Mouse (Mus musculus): Measurements from ENCODE around the gene Ube2o.

Ube2o gene

DNA sequence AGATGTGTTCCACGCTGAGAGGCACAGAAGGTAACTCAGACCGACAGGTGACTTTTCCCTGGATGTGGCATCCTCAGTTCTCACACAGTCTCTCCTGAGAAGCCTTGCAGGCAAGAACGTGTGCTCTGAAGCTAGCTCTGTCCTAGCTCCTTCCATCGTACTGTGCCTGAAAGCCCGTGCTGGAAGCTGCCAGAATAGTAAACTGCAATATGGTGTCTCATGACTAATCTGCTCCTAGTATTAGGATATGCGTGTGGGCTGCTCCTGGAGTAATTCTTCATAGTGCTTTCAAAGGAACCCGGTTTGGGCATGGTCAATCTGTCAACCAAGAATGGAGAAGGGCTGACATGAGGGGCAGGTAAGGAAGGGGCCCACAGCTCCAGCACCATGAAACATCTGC lies 10.4 kb downstream of the Ube2o start:
- TF ChIP-seq CTCF (conservative IDR thresholded peaks at IDR 0.05; ENCODE audit: low read length) (no peak), POU5F1 (IDR thresholded peaks at IDR 0.05; ENCODE audit: borderline replicate concordance, low read length) (no peak), NANOG (IDR thresholded peaks at IDR 0.05; ENCODE audit: borderline replicate concordance, low read length) (no peak)
- Histone ChIP-seq H3K9me3 (ENCODE audit: low read length) (no peaks in the 10 kb centered on the region), H3K4me3 (replicated peaks; ENCODE audit: low read length) (no peak overlapping the region), H3K4me1 (replicated peaks; ENCODE audit: low read depth, low read length) (peaks cover 84% of the 10 kb centered on the region), H3K36me3 (ENCODE audit: insufficient read depth, low read length) (peaks cover 37% of the 10 kb centered on the region), H3K27me3 (ENCODE audit: insufficient read depth, low read length) (no peaks in the 10 kb centered on the region)

DNA sequence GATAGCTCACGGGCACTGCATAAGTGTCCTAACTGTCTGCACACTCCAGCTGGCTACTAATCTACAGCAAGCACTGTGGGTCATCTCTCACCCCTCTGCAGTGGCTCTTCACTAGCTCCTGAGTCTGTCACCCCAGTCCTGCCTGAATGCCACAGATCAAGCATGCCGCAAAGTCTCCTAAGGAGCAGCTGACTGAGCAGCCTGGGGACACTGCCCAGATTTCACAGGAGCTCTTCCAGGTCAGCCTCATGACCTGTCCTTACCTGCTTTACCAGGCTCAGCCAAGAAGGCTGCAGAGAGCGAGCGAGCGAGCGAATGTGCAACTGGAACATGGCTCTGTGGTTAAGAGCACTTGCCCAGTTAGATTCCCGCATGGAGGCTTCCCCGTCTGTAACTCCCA lies 13.7 kb downstream of the Ube2o start:
- H3K36me3 ChIP-seq (ENCODE audit: insufficient read depth, low read length), result peaks cover 45% of the 10 kb centered on the region
- peaks cover 66% of the 10 kb centered on the region for H3K4me1 ChIP-seq (replicated peaks; ENCODE audit: low read depth, low read length)
- no peaks in the 10 kb centered on the region for H3K27me3 ChIP-seq (ENCODE audit: insufficient read depth, low read length)
- TF ChIP-seq CTCF (conservative IDR thresholded peaks at IDR 0.05; ENCODE audit: low read length), result no peak
- no peak for TF ChIP-seq POU5F1 (IDR thresholded peaks at IDR 0.05; ENCODE audit: borderline replicate concordance, low read length)
- TF ChIP-seq NANOG (IDR thresholded peaks at IDR 0.05; ENCODE audit: borderline replicate concordance, low read length), result no peak
- H3K9me3 ChIP-seq (ENCODE audit: low read length), result no peaks in the 10 kb centered on the region
- no peak overlapping the region for H3K4me3 ChIP-seq (replicated peaks; ENCODE audit: low read length)

DNA sequence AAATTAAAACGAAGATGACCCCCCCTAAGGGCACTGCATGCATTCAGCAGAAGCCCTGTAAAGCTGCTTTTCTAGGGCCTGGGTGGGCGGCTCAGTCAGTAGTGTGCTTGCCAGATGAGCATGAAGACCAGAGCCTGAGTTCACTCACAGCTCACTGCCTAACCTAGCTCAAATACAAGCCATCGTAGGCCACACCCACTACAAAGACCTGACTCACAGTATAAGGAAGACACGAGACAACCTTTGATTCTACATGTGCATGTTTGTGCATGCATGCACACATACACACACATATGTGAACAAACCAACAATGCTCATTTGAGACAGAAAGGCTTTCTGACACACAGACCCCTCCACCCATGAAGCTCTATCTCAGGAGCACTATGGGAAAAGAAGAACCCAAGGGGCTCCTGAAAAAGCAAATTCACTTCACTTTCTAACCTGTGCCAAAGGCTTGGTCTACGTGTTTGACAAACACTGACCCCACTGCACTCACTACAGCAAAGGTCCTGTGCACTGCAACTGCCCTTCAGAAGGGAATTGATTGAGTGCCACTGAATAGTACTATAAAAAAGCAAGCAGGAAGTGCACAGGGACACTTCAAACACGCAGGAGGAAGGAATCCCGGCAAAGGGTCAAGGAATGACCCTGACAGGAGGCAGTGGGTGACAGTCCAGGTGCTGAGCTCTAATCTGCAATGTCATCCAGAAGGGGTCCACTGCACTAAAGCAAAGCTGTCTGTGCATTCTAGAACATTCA lies 15.8 kb downstream of the Ube2o start:
- peaks cover 50% of the 10 kb centered on the region for H3K4me1 ChIP-seq (replicated peaks; ENCODE audit: low read depth, low read length)
- H3K27me3 ChIP-seq (ENCODE audit: insufficient read depth, low read length), result no peaks in the 10 kb centered on the region
- H3K9me3 ChIP-seq (ENCODE audit: low read length), result no peaks in the 10 kb centered on the region
- peaks cover 25% of the 10 kb centered on the region; the same call in 1 of the 2 replicates for H3K36me3 ChIP-seq (ENCODE audit: insufficient read depth, low read length)
- TF ChIP-seq CTCF (conservative IDR thresholded peaks at IDR 0.05; ENCODE audit: low read length) (no peak), POU5F1 (IDR thresholded peaks at IDR 0.05; ENCODE audit: borderline replicate concordance, low read length) (no peak), NANOG (IDR thresholded peaks at IDR 0.05; ENCODE audit: borderline replicate concordance, low read length) (no peak)
- no peak overlapping the region for H3K4me3 ChIP-seq (replicated peaks; ENCODE audit: low read length)

DNA sequence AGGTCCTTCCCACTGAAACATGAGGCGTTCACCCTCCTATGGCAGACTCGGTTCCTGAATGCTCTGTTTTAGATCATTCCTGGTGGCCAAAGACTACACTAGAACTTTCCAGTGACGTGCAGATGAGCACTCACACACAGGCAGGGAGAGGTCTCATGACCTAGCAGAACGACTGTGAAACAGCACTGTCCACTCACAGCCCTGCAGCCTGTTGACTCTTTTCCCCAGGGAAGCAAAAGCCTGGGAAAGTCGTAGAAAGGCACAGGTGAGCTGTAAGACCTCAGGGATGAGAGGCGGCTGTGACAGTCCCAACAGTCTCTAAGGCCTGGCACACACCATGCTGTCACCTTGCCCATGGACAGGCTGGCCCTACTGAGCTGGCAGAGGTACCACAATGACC lies 24.9 kb downstream of the Ube2o start:
- H3K36me3 ChIP-seq (ENCODE audit: insufficient read depth, low read length), result peaks cover 11% of the 10 kb centered on the region; the same call in 1 of the 2 replicates
- no peaks in the 10 kb centered on the region for H3K9me3 ChIP-seq (ENCODE audit: low read length)
- no peaks in the 10 kb centered on the region for H3K27me3 ChIP-seq (ENCODE audit: insufficient read depth, low read length)
- TF ChIP-seq CTCF (conservative IDR thresholded peaks at IDR 0.05; ENCODE audit: low read length) (no peak), POU5F1 (IDR thresholded peaks at IDR 0.05; ENCODE audit: borderline replicate concordance, low read length) (no peak), NANOG (IDR thresholded peaks at IDR 0.05; ENCODE audit: borderline replicate concordance, low read length) (no peak)
- H3K4me3 ChIP-seq (replicated peaks; ENCODE audit: low read length), result no peak overlapping the region
- H3K4me1 ChIP-seq (replicated peaks; ENCODE audit: low read depth, low read length), result peaks cover 41% of the 10 kb centered on the region

DNA sequence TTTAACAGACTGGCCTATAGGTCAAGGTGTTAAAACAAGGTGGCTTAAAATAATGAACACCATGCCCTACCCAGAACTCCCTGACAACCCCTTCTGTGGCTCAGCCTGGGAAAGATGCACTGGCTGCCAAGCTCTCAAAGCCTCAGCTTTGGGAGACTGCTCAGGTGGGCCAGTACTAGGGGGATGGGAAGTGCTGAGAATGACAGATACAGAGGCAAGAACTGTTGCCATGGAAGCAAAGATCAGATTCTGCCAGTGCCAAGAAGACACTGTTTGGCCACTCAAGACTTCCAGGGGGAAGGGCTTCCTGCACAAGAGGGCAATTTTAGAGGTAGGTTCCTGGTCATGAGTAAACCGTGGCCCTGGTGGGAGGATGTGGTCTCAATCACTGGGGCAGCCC lies 25.7 kb downstream of the Ube2o start:
- Histone ChIP-seq H3K4me1 (replicated peaks; ENCODE audit: low read depth, low read length) (peaks cover 49% of the 10 kb centered on the region), H3K4me3 (replicated peaks; ENCODE audit: low read length) (no peak overlapping the region), H3K9me3 (ENCODE audit: low read length) (no peaks in the 10 kb centered on the region), H3K27me3 (ENCODE audit: insufficient read depth, low read length) (no peaks in the 10 kb centered on the region), H3K36me3 (ENCODE audit: insufficient read depth, low read length) (peaks cover 15% of the 10 kb centered on the region; the same call in 1 of the 2 replicates)
- TF ChIP-seq CTCF (conservative IDR thresholded peaks at IDR 0.05; ENCODE audit: low read length) (no peak), NANOG (IDR thresholded peaks at IDR 0.05; ENCODE audit: borderline replicate concordance, low read length) (no peak), POU5F1 (IDR thresholded peaks at IDR 0.05; ENCODE audit: borderline replicate concordance, low read length) (no peak)

DNA sequence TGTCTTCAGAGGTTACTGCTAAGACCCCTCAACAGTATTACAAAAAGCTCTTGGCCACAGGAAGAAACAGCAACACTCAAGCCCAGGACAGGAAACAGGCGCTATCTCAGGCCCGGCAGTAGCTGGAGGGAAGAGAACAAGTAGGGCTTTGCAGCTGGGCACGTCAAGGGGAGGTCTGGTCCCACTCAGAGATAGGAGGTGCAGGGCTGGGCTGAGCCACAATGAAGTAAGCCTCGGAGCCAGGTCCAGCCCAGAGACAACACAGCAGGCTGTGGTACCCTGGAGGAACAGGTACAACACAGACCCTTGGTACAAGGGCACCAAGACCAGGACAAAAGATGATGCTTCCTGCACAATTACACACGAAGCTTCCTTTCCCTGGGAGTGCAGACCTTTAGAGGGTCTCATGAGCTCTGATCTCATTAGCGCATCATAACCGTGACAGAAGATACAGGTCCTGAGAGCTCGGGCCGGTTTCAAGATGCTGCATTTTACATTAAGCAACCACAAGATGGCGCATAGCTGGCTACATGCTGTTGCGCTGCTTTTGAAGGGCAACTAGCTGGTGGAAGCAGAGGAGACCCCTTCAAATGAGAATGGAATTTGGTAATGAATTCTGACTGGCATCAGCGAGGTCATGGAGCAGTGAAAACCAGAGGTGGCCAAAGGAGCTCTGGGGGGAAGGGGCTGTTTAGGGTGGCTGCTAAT lies 26.9 kb downstream of the Ube2o start:
- peaks cover 56% of the 10 kb centered on the region for H3K4me1 ChIP-seq (replicated peaks; ENCODE audit: low read depth, low read length)
- H3K4me3 ChIP-seq (replicated peaks; ENCODE audit: low read length), result no peak overlapping the region

DNA sequence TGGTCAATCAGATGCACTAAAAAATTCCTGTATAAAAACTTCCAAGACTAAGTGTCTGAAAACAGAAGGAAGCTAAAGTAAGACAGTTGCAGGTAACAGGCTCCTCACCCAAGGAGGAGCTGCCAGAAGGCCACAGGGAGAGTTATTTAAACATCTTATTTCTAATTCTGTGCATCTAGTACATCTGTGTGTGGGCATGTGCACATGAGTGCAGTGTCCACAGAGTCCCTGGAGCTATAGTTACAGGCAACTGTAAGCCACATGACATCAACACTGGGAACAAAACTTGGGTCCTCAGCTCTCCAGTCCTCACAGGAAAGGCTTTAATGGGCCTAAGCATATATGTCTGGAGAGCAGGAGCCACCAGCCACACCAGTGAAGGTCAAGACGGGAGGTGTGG lies 29.1 kb downstream of the Ube2o start:
- Histone ChIP-seq H3K4me1 (replicated peaks; ENCODE audit: low read depth, low read length) (peaks cover 56% of the 10 kb centered on the region), H3K4me3 (replicated peaks; ENCODE audit: low read length) (no peak overlapping the region), H3K27me3 (ENCODE audit: insufficient read depth, low read length) (no peaks in the 10 kb centered on the region), H3K9me3 (ENCODE audit: low read length) (no peaks in the 10 kb centered on the region), H3K36me3 (ENCODE audit: insufficient read depth, low read length) (peaks cover 44% of the 10 kb centered on the region)
- TF ChIP-seq NANOG (IDR thresholded peaks at IDR 0.05; ENCODE audit: borderline replicate concordance, low read length), result no peak
- TF ChIP-seq CTCF (conservative IDR thresholded peaks at IDR 0.05; ENCODE audit: low read length), result no peak
- TF ChIP-seq POU5F1 (IDR thresholded peaks at IDR 0.05; ENCODE audit: borderline replicate concordance, low read length), result no peak

More for the DNA sequence above, 26.9 kb downstream of the Ube2o start:
- TF ChIP-seq POU5F1 (IDR thresholded peaks at IDR 0.05; ENCODE audit: borderline replicate concordance, low read length) (no peak), CTCF (conservative IDR thresholded peaks at IDR 0.05; ENCODE audit: low read length) (peak; percentile 51)
- Histone ChIP-seq H3K27me3 (ENCODE audit: insufficient read depth, low read length) (no peaks in the 10 kb centered on the region), H3K36me3 (ENCODE audit: insufficient read depth, low read length) (peaks cover 22% of the 10 kb centered on the region), H3K9me3 (ENCODE audit: low read length) (no peaks in the 10 kb centered on the region)

DNA sequence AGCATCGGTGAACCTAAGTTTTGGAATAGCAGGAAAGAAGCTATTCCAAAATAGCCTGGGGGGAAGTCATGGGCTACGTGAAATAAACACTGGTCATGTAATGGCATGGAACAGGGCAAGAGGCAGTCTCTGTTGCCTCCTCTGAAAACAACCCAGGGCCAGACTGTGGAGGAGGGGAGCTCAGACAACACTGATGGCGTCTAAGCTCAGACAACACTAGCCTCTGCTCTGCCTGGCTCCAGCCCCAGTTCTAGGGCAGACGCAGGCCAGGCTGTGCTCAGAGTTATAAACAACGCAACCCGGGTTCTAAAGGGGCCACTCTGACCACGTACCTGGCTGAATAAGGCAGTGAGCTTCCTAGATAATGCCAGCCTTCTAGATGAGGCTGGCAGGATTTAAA lies 30.5 kb downstream of the Ube2o start:
- no peak overlapping the region for H3K4me3 ChIP-seq (replicated peaks; ENCODE audit: low read length)
- no peaks in the 10 kb centered on the region for H3K27me3 ChIP-seq (ENCODE audit: insufficient read depth, low read length)
- no peaks in the 10 kb centered on the region for H3K9me3 ChIP-seq (ENCODE audit: low read length)
- TF ChIP-seq NANOG (IDR thresholded peaks at IDR 0.05; ENCODE audit: borderline replicate concordance, low read length) (no peak), POU5F1 (IDR thresholded peaks at IDR 0.05; ENCODE audit: borderline replicate concordance, low read length) (no peak), CTCF (conservative IDR thresholded peaks at IDR 0.05; ENCODE audit: low read length) (no peak)
- peaks cover 58% of the 10 kb centered on the region for H3K36me3 ChIP-seq (ENCODE audit: insufficient read depth, low read length)
- H3K4me1 ChIP-seq (replicated peaks; ENCODE audit: low read depth, low read length), result peaks cover 58% of the 10 kb centered on the region

Measured in E14TG2a.4 (cell line).